Mouse (Mus musculus) CD8-positive naive resting alpha-beta T cell, adult 2 months (primary cell): ENCODE measurements around the gene Ccdc69.

Source experiments
- DNase-seq, 2 experiments: peaks; one replicate each; pipeline ENCODE4 v3.0.0; 2022; ENCODE audit warnings: low read depth in 2 of 2, low spot score in 2 of 2

Ccdc69 gene

DNA sequence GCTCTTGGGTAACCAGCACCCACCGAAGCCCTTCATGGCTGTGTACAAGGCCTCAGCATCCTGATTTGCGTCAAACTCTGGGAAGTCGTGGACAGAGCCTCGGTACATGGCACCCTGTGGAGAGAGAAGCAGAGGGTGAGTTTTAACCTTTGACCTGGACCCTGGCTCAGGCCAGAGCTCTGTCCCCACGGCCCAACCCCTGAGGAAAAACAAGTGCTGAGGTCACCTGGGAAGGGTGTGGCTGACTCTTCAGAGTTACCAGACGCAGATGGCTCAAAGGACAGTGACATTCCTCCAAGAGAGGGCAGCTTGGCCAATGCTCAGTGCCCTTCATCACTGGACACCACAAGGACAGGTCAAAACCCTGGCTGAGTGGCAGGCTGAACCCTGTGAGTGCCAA, 64.1 kb downstream of the Ccdc69 start:
- DNase-seq, result no peak

GRCm38 (mm10) chr11:55012551-55013521, 65.1 kb downstream of the Ccdc69 start:
- no peak for DNase-seq

- DNase-seq, result no peak
Observed at GRCm38 (mm10) chr11:55011440-55011839, 66.5 kb downstream of the Ccdc69 start.

DNA sequence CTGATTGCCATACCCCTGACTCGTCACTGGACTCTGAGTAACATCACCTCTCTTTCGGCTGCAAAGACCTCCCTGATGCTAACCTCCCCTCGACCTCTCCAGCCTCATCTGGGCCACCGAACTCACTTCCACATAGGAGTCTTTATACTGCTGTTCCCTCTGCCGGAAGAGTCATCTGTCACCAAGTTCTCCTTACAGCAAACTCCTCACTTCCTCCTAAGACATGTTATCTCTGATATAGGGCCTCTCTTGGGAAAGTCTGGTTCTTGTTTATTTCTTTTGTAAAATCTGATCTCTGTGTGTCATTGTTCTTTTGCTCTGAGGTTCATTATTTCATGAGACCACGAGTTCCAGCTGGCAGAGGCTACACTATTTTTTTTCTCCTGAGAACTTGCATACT, 69.7 kb downstream of the Ccdc69 start:
- no peak for DNase-seq

DNA sequence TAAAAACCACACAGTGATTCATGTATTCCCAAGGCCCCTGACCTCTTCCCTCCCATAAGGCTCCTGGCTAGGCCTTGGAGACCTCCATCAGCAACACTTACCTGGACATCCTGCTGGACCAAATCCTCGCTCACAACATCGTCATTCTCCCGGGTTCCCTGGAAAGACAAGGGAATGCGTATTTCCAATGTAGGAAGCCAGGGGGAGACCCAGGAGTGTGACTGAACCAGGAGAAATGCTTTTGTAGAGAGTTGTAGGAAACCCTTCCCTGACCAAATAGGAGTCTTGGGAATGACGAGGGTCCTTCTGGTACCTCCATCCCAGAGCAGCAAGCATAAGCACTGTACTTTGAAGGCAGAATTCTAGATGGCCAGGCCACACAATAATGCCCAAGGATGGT, 72.2 kb downstream of the Ccdc69 start:
- no peak for DNase-seq

- DNase-seq, result no peak
Observed at GRCm38 (mm10) chr11:55004970-55005502, 72.9 kb downstream of the Ccdc69 start.
